Mouse (Mus musculus) G1E (cell line): Measurements from ENCODE around the gene Rps19bp1. TPM values are rescaled to one million over a fixed set of nuclear protein-coding genes. Genes with fewer than 3 reads are reported as not detected.
A peak's percentile ranks its signal among the peaks of the same experiment; 100 is the strongest.

Experiments
- ATAC-seq: 2 replicates; pipeline ENCODE4 v1.8.0; 2016; ENCODE audit warnings: mild to moderate bottlenecking; ENCODE audit not compliant: insufficient number of reproducible peaks, poor library complexity, low FRiP score, severe bottlenecking; ENCODE audit errors: extremely low read depth
- DNase-seq: peaks from one replicate; pipeline ENCODE4 v3.0.0; 2012; ENCODE audit warnings: low spot score
- H3K27me3 ChIP-seq: 2 replicates; pipeline ENCODE4 v1.6.1; 2012; ENCODE audit warnings: mild to moderate bottlenecking, low read length, inconsistent platforms; ENCODE audit not compliant: insufficient read depth
- H3K36me3 ChIP-seq: replicated peaks from 2 replicates; pipeline ENCODE3; 2012; ENCODE audit warnings: mild to moderate bottlenecking, inconsistent platforms
- H3K4me1 ChIP-seq: 2 replicates; pipeline ENCODE4 v1.6.1; 2012; ENCODE audit warnings: low read depth, low read length, inconsistent platforms, mixed read lengths; ENCODE audit not compliant: insufficient read depth
- H3K4me3 ChIP-seq: 2 replicates; pipeline ENCODE4 v1.5.1; 2012; ENCODE audit warnings: low read depth, mild to moderate bottlenecking, inconsistent platforms, low read length, moderate library complexity, mixed read lengths
- H3K9me3 ChIP-seq: replicated peaks from 2 replicates; pipeline ENCODE4 v1.6.1; 2012; ENCODE audit warnings: inconsistent platforms
- CTCF ChIP-seq: IDR thresholded peaks from 2 replicates; pipeline ENCODE4 v1.5.1; 2012; ENCODE audit warnings: low read depth, low read length, inconsistent platforms, mixed read lengths
- GATA1 ChIP-seq: IDR thresholded peaks from 2 replicates; pipeline ENCODE4 v1.6.1; 2012; ENCODE audit warnings: borderline replicate concordance, low read length, inconsistent platforms, mixed read lengths
- GATA2 ChIP-seq: IDR thresholded peaks from 2 replicates; pipeline ENCODE4 v1.6.1; 2012; ENCODE audit warnings: low read depth, low read length, inconsistent platforms, borderline replicate concordance
- POLR2AphosphoS5 ChIP-seq: IDR thresholded peaks from 2 replicates; pipeline ENCODE4 v1.6.1; 2012; ENCODE audit warnings: low read depth, low read length, inconsistent platforms; ENCODE audit not compliant: insufficient replicate concordance
- TAL1 ChIP-seq: conservative IDR thresholded peaks from 2 replicates; pipeline ENCODE4 v1.6.1; 2012; ENCODE audit warnings: low read depth, low read length, inconsistent platforms, mixed read lengths
- polyA plus RNA-seq: library from polyadenylated mRNA; stranded (reverse); fragments of >175 nt; gene quantifications from 2 replicates; pipeline ENCODE4 v1.2.3, GENCODE M21; 2012
- total RNA-seq, 2 experiments: library from RNA; stranded (forward) in 1 of 2; stranded (reverse) in 1 of 2; fragments of 200-1000 nt in 1 of 2; fragments of >200 nt in 1 of 2; fragmentation: Nextera tagmentation in 1 of 2; gene quantifications; 2 replicates each; pipeline ENCODE4 v1.2.3; 2014 to 2017

Rps19bp1 gene
- total and polyA plus RNA-seq, 3 experiments = 25.9 to 67.2 (median 46.5) TPM

- H3K4me1 ChIP-seq = peaks cover 75% of the 10 kb centered on the region
- H3K27me3 ChIP-seq = no peaks in the 10 kb centered on the region
- peaks cover 13% of the 10 kb centered on the region for H3K9me3 ChIP-seq
- DNase-seq (peak; percentile 44), ATAC-seq (no peak)
- H3K4me3 ChIP-seq = peak overlapping the region; percentile 44; the same call in 1 of the 2 replicates
- H3K36me3 ChIP-seq = peaks cover 97% of the 10 kb centered on the region
- TF ChIP-seq CTCF (no peak), GATA2 (no peak), POLR2AphosphoS5 (no peak), TAL1 (no peak), GATA1 (no peak)
Measured at GRCm38 (mm10) chr15:80258240-80259170, 5.6 kb downstream of the Rps19bp1 start.

DNA sequence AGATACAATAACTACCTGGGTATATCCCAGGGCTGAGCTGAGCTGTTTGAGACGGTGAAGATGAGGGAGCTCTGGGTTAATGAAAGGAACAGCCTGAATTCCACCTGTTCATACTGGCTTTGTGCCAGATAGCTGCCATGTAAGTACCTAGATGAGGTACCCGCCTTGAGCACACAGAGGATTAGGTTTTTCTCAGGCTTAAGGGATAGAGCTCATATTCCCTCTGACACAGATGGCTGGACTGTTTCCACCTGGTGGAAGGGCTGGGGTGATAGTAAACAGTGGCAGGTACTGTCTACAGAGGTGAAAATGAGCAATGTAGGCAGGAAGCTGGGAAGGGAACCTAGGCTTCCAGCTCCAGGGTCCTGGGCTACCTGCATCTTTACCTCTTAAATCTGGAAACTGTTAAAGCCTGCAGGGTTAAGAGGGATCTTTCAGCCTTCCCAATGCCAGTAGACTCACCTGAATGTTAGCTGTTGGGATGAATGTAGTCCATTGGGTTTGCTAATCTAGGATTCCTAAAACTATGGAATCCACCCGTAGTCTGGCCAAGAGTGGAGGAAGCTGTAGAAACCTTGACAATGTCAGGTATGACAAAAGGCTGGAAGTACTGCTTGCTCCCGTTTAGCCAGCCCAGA is 6.4 kb downstream of the Rps19bp1 start:
- Histone ChIP-seq H3K27me3 (no peaks in the 10 kb centered on the region), H3K4me3 (no peak overlapping the region; the same call in 1 of the 2 replicates), H3K36me3 (peaks cover 100% of the 10 kb centered on the region), H3K4me1 (peaks cover 69% of the 10 kb centered on the region), H3K9me3 (peaks cover 13% of the 10 kb centered on the region)
- ATAC-seq (no peak), DNase-seq (no peak)
- TF ChIP-seq TAL1 (no peak), CTCF (no peak)

DNA sequence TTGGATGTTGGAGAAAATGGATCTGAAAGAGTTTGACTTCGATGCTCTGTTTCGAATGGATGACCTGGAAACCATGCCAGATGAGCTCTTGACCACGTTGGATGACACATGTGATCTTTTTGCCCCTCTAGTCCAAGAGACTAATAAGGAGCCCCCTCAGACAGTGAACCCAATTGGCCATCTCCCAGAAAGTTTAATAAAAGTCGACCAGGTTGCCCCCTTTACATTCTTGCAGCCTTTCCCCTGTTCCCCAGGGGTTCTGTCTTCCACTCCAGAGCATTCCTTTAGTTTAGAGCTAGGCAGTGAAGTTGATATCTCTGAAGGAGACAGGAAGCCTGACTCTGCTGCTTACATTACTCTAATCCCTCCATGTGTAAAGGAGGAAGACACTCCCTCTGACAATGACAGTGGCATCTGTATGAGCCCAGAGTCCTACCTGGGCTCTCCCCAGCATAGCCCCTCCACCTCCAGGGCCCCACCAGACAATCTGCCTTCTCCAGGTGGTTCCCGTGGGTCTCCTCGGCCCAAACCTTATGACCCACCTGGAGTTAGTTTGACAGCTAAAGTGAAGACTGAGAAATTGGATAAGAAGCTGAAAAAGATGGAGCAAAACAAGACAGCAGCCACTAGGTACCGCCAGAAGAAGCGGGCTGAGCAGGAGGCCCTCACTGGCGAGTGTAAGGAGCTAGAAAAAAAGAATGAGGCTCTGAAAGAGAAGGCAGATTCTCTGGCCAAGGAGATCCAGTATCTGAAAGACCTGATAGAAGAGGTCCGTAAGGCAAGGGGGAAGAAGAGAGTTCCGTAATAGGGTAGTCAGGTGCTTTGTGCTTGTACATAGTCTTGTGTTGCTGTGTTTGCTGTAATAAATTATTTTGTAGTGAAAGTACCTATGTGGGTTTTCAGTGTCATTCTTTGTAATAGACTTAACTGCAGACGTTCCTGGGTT is 7.2 kb downstream of the Rps19bp1 start:
- Histone ChIP-seq H3K36me3 (peaks cover 97% of the 10 kb centered on the region), H3K27me3 (no peaks in the 10 kb centered on the region), H3K9me3 (peaks cover 13% of the 10 kb centered on the region), H3K4me1 (peaks cover 61% of the 10 kb centered on the region), H3K4me3 (peak overlapping the region; percentile 75)
- ATAC-seq (no peak), DNase-seq (no peak)
- no peak for TF ChIP-seq GATA2
- no peak for TF ChIP-seq POLR2AphosphoS5
- TF ChIP-seq TAL1 = no peak
- no peak for TF ChIP-seq CTCF
- no peak for TF ChIP-seq GATA1

- H3K4me3 ChIP-seq = peak overlapping the region; percentile 75
- peaks cover 13% of the 10 kb centered on the region for H3K9me3 ChIP-seq
- DNase-seq (no peak), ATAC-seq (no peak)
- TF ChIP-seq GATA1 = no peak
- no peak for TF ChIP-seq GATA2
- no peak for TF ChIP-seq CTCF
- TF ChIP-seq POLR2AphosphoS5 = no peak
- TF ChIP-seq TAL1 = no peak
- no peaks in the 10 kb centered on the region for H3K27me3 ChIP-seq
- H3K36me3 ChIP-seq = peaks cover 97% of the 10 kb centered on the region
- H3K4me1 ChIP-seq = peaks cover 65% of the 10 kb centered on the region
Measured at GRCm38 (mm10) chr15:80256242-80256641, 7.9 kb downstream of the Rps19bp1 start.

DNA sequence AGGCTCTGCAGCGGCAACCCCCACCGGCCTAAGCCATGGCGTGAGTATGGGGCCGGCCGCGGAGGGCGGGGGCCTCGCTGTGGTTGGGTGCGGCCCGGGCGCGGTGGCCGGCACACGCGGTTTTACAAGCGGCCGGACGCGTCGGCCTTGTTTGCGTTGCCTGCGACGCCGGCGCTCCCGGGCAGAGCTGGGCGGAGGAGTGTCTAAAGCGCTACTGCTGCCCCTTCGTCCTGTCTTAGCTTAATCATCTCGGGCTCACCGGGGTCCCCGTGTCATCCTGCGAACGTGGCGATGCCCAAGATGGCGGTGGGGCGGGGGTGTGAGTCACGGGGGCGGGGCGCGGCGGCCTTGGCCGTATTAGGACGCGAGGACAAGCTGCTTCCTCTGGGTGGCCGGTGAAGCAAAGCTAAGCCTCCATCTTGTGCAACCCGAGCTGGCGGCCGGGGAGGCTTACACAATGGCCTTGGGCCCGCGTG is 8.4 kb downstream of the Rps19bp1 start:
- Histone ChIP-seq H3K4me3 (peak overlapping the region; percentile 75), H3K27me3 (no peaks in the 10 kb centered on the region), H3K4me1 (peaks cover 65% of the 10 kb centered on the region), H3K36me3 (peaks cover 97% of the 10 kb centered on the region), H3K9me3 (peaks cover 13% of the 10 kb centered on the region)
- peak; percentile 78 for DNase-seq
- no peak for TF ChIP-seq GATA2
- no peak for TF ChIP-seq POLR2AphosphoS5
- TF ChIP-seq TAL1 = no peak
- ATAC-seq = no peak; the same call in 1 of the 2 replicates
